Mouse (Mus musculus) liver, embryonic 12.5 days (tissue): ENCODE data around the gene Txndc17. TPM values are rescaled to one million over a fixed set of nuclear protein-coding genes. Genes with fewer than 3 reads are reported as not detected.

Experiments
- polyA plus RNA-seq: library from polyadenylated mRNA; unstranded; fragments of >200 nt; fragmentation: Nextera tagmentation; extraction: Ambion mirVana; gene quantifications from 2 replicates; pipeline ENCODE4 v1.2.1, GENCODE M21; 2016

Gene Txndc17
- polyA plus RNA-seq, 1 experiment from 2014 or later, result 95.4 TPM

Other genes starting within 250 kb of the Txndc17 start
- gene Aipl1, start 170.0 kb upstream of the Txndc17 start, polyA plus RNA-seq, result 0.13 and 0.19 TPM in 2 replicates
- gene Pimreg, start 165.5 kb upstream of the Txndc17 start, polyA plus RNA-seq, result 43.2 and 44.2 TPM in 2 replicates
- gene Pitpnm3, start 71.8 kb upstream of the Txndc17 start, polyA plus RNA-seq, result 0.18 and 0.19 TPM in 2 replicates
- gene Gm43951, start 707 bp upstream of the Txndc17 start, polyA plus RNA-seq, result 0.05 and 0.07 TPM in 2 replicates
- gene 4933427D14Rik, start 88 bp upstream of the Txndc17 start, polyA plus RNA-seq, result 5.3 and 7.6 TPM in 2 replicates
- 15.0 and 16.7 TPM in 2 replicates for gene Med31, start 8.0 kb downstream of the Txndc17 start, polyA plus RNA-seq
- gene Slc13a5, start 59.7 kb downstream of the Txndc17 start, polyA plus RNA-seq, result not detected in 2 replicates
- gene Xaf1, start 94.1 kb downstream of the Txndc17 start, polyA plus RNA-seq, result 2.2 and 2.4 TPM in 2 replicates
- not detected in 2 replicates for gene Fbxo39, start 106.9 kb downstream of the Txndc17 start, polyA plus RNA-seq
- gene Tekt1, start 154.9 kb downstream of the Txndc17 start, polyA plus RNA-seq, result 0.08 and 0.12 TPM in 2 replicates
- gene Smtnl2, start 204.2 kb downstream of the Txndc17 start, polyA plus RNA-seq, result 11.3 and 12.5 TPM in 2 replicates
- gene Ggt6, start 228.0 kb downstream of the Txndc17 start, polyA plus RNA-seq, result 0.12 TPM in 1 of 2 replicates, not detected in the other
- 174 and 192 TPM in 2 replicates for gene Mybbp1a, start 233.8 kb downstream of the Txndc17 start, polyA plus RNA-seq